Mouse (Mus musculus): ENCODE measurements at regions not wholly inside any gene's neighbourhood (a gene's known extent, or its start where the extent isn't known, plus 50 kb on each side); places are given as distances from the start of the nearest gene placed in this dataset.

DNA sequence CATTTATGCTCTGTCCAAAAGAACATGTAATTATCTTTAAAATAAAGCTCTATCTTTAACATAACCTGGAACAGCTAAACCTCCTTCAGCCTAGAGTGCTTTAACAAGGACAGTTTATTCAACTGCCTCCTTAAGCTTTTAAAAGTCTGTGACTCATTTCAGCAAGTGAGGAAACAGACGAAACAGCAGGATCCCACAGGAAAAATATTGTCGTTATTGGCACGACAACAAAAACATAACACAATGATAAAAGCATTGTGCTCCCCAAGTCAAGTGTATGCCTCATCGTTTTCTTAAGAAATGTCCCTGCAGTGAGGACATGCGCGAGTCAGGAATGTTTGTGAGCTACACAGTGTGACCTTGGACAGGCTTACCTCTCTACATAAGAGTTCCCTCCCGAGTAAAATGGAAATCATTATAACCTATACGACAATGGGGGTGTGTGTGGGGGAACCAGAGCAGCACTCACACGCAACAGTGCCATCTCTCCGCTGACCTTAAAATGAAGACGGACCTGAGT, 166.7 kb upstream of the Cd180 start:
- DNase-seq: no peak

DNA sequence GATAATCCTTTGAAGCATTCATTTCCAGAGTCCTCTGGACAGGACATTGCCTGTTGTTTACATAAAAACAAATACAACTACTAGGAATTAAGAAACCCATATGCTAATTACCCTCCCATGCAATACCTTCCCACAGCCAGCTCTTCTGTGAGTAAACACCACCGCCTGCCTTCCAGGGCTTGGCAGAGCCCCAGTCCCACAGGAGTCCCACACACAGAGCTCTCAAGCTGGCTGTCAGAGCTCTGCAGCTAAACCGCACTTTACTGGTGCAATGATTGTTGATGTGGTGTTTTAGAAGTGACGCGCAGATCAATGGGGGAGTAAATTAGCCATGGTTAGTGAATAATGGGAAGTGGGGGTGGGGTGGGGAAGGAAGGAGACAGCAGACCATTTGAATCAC, 159.6 kb upstream of the Cd180 start:
- DNase-seq: peak; percentile 22 to 38

DNA sequence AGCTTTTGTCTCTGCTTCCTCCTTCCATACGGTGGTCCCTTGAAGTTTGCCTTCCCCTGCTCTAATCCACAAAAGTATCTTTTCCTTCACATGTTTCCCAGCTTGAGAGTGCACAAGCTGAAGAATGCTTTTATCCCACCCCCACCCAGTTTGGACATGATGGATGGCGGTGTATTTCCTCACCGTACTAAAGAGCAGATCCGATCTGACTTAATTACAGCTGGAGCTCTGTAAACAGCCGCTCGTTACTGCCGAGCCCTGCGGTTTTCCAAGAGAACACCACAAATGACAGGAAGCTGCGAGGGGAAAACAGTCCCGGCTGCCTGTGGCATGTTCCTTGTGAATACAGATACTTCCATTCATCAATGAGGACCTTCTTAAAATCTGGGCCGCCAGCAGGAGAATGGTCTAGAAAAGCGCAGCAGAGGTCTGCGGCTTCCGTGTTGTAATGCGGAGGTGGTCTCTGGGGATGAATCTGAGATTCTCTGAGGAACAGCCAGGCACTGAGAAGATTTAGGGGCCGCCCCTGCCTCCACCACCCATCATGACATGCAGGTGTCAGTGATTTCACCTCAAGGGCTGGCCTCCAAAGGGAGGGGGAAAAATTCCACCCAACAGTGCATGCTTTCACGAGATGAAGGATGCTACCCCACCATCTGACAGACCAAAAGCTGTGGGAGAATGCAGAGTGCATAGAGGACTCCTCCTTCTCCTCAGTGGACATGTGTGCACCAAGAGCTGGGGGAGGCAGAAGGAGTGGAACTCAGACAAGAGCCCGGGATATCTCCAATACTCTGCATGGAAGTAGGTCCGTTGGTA, 155.7 kb upstream of the Cd180 start:
- DNase-seq: peak; percentile 58 to 71

DNA sequence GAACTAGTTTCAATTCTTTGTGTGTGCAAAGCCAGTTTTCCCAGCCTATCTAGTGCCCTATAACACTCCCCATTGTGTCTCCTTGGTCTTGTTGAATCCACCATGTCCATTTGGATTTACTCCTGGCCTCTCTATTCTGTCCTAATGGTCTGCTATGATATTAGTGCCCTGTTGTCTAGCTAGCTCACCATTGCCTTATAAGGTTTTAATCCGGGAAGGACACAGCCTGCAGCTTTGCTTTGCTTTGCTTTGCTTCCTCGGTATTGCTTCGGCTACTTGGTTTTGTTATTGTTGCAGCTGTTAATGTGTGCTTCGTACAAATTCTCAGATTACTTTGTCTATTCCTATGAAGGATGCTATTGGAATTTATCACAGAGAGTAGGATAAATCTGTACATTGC, 152.9 kb upstream of the Cd180 start:
- DNase-seq: no peak

- DNase-seq: no peak
These were observed 148.8 kb upstream of the Cd180 start for GRCm38 (mm10) chr13:102544359-102545165.

GRCm38 (mm10) chr13:102545845-102546615, 147.3 kb upstream of the Cd180 start:
- DNase-seq: peak; percentile 12 to 37

- no peak for DNase-seq
These were observed 145.1 kb upstream of the Cd180 start for GRCm38 (mm10) chr13:102548252-102548651.

GRCm38 (mm10) chr13:102566846-102567572, 126.3 kb upstream of the Cd180 start:
- DNase-seq: no peak

GRCm38 (mm10) chr13:102569580-102569979, 123.8 kb upstream of the Cd180 start:
- no peak for DNase-seq

- no peak for DNase-seq
These were observed 123.1 kb upstream of the Cd180 start for GRCm38 (mm10) chr13:102570286-102570685.

DNA sequence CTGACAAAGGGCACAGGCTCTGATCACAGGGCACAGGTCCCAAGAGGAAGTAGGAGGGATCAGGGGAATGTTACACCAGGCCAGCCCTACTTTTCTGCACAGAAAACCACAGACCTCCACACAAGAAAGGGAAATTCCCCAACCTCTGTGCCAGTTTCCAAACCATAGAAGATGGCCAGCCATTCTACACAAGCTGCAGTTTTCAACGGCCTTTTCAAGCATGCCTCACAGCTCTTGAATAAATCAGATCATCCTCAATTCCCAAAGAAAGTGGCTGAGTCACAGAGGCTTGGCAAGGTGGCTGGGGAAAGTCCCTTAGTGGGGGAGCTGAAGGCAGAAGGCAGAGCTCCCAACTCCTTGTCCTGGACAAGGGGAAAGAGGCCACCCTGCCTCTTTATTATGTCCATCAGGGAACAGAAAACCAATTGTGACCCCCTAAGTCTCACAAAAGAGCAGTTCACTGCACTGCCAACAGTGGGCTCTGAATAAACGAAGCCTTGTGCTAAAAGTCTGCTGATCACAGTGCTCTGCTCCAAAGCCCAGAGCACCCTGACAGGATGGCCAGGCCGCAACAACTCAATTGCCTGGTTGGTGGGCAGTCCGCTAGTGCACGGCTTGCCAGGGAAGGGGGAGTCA, 120.0 kb upstream of the Cd180 start:
- no peak for DNase-seq

DNA sequence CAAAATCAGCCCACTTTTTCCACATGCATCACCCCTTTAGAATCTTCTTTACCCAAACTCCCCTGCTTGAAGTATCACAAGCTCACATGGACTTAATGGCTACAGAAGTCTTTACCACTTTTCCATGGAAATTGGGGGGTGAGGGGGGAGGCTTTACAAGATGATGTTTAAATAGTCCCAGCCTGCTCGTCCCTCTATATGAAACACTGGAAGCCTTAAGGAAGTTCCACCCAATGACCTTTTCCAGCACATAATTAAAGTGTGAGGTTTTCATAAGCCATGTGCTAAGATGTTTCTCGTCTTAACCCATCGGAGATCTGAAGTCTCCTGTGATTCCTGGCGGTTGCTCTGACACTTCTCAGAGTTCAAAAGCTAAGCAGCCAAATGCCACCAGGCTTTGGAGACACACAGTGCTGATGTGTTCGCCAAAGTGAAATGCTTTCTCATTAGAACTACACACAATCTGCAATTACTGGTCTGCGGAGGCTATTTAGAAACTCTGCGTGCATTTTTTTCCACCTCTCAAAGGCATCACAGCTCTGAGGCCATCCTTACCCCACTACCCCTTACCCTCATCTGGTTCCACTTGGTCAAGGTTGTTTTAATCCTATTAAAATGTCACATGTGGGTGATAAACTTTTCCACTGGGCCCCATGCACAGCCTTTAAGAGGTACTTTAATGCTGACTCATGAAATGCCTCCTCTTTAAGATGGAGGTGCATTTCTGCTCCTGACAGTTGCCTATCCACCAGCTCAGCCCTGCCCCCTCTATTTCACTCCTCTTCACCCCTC, 116.3 kb upstream of the Cd180 start:
- no peak for DNase-seq

GRCm38 (mm10) chr13:102578811-102579210, 114.5 kb upstream of the Cd180 start:
- no peak for DNase-seq

GRCm38 (mm10) chr13:102579638-102580037, 113.7 kb upstream of the Cd180 start:
- no peak for DNase-seq

- peak; percentile 43 to 64 for DNase-seq
These were observed 109.2 kb upstream of the Cd180 start for GRCm38 (mm10) chr13:102583984-102584645.

GRCm38 (mm10) chr13:102586215-102586614, 107.1 kb upstream of the Cd180 start:
- no peak for DNase-seq

DNA sequence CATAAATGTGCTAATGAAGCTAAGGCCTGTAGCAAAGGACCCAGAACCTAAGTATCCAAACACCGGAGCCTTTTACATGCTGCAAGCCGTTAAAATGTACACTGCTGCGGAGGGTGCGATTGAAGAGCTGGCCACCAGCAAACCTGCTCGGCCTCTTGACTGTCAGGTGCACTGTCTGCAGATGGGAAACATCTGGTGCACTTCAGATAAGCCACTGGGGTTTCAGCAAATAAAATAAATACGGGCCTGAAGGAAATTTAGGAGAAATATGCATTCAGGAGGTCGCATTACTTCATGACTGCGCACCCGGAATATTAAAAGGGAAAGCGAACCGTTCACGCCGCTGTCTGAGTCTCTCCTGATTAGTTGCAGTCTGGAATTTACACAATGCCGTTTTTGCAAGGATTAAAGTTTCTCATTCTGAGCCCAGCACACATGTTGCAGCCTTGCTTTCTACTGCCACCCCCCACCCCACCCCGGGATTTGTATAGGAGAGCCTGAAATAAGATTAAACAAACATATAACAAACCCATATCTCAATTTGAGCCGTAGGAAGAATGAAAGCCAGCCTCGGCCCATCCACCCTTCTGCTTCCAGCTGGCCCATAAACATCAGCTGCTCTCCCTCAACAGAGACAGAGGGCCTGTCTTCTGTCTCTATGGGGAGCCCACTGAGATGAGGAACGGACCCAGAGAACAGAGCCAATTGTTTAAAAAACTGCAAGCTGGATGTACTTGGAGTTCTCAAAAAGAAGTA, 103.5 kb upstream of the Cd180 start:
- DNase-seq: peak; percentile 70 to 71

- DNase-seq: peak in 1 of 2 experiments; percentile 19
These were observed 101.4 kb upstream of the Cd180 start for GRCm38 (mm10) chr13:102591803-102592537.

Measured in kidney, postnatal 4 days (tissue).